Mouse (Mus musculus) large intestine, adult 2 months (tissue): ENCODE measurements at regions not wholly inside any gene's neighbourhood (a gene's known extent, or its start where the extent isn't known, plus 50 kb on each side); places are given as distances from the start of the nearest gene placed in this dataset.

Source experiments
- DNase-seq: peaks from one replicate; pipeline ENCODE4 v3.0.0-alpha.2; 2012; ENCODE audit warnings: low read depth, low spot score
- WGBS: fragments of 180-500 bp; shearing (Covaris S2); methylation state at CpG from one replicate; pipeline ENCODE4 v1.1.7; 2018; 5-methylcytosine and 5-hydroxymethylcytosine counted together

- no peak for DNase-seq
- 38% methylated on average over 2 of the region's 2 CpGs for WGBS
Measured at GRCm38 (mm10) chr13:86274926-86275622, 228.4 kb upstream of the Cox7c start.

GRCm38 (mm10) chr13:86238054-86238453, 191.3 kb upstream of the Cox7c start:
- DNase-seq = no peak

GRCm38 (mm10) chr13:86205641-86206040, 158.9 kb upstream of the Cox7c start:
- 76% methylated on average over 3 of the region's 3 CpGs for WGBS

More at GRCm38 (mm10) chr13:86238054-86238453, 191.3 kb upstream of the Cox7c start:
- WGBS = 58% methylated on average over 1 of the region's 1 CpGs

GRCm38 (mm10) chr13:86180496-86180895, 133.8 kb upstream of the Cox7c start:
- no peak for DNase-seq
- 55% methylated on average over 2 of the region's 2 CpGs for WGBS

More at GRCm38 (mm10) chr13:86205641-86206040, 158.9 kb upstream of the Cox7c start:
- DNase-seq = no peak

GRCm38 (mm10) chr13:86147331-86147730, 100.6 kb upstream of the Cox7c start:
- DNase-seq = no peak
- 84% methylated on average over 3 of the region's 3 CpGs for WGBS

GRCm38 (mm10) chr13:86111372-86112094, 64.8 kb upstream of the Cox7c start:
- DNase-seq = peak; percentile 11
- 18% methylated on average over 6 of the region's 6 CpGs for WGBS

GRCm38 (mm10) chr13:86102212-86102611, 55.5 kb upstream of the Cox7c start:
- no peak for DNase-seq
- WGBS = 92% methylated on average over 1 of the region's 1 CpGs

- DNase-seq = no peak
- 55% methylated on average over 2 of the region's 2 CpGs for WGBS
Measured at GRCm38 (mm10) chr13:86097836-86098235, 51.1 kb upstream of the Cox7c start.

GRCm38 (mm10) chr13:86097291-86097690, 50.6 kb upstream of the Cox7c start:
- DNase-seq = no peak
